Mouse (Mus musculus): ENCODE results near the gene Cacng7.

Gene Cacng7

DNA sequence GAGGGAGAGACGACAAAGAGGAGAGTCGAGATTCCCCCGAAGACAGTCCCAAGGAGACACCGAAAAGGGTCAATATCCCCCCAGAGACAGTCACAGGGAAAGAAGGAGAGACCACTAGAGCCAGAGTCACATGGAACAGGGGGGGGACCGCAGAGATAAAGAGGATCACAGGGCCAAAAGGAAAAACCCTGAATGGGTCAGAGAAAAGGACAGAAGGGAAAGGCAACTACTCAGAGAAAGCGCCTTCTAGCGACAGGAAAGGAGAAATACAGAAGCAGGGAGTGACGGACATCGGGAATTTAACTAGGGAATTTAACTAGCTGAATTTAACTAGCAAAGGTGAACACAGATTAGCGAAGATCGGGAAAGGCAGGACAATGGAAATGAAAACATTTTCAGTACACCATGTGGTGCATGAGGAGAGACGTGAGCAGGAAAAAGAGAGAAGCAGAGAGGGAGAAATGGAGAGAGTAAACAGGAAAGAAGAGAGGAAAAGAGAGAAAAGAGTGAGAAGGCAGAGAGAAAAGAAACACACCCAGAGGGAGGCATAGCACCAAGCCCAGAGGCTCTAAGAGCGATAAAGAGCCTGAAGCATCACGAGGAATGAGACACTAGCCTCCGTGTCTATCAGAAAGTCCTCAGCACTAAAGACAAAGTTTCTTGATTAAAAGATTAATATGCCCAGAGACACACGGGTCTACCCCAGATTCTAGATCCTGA, 30.0 kb upstream of the Cacng7 start:
- DNase-seq (ENCODE audit: extremely low spot score, low spot score): peak; percentile 30

- peak; percentile 61 for DNase-seq (ENCODE audit: extremely low spot score, low spot score)
Observed at GRCm38 (mm10) chr7:3303276-3303781, 29.4 kb upstream of the Cacng7 start.

- no peak for DNase-seq (ENCODE audit: extremely low spot score, low spot score)
Observed at GRCm38 (mm10) chr7:3303789-3304188, 29.0 kb upstream of the Cacng7 start.

DNA sequence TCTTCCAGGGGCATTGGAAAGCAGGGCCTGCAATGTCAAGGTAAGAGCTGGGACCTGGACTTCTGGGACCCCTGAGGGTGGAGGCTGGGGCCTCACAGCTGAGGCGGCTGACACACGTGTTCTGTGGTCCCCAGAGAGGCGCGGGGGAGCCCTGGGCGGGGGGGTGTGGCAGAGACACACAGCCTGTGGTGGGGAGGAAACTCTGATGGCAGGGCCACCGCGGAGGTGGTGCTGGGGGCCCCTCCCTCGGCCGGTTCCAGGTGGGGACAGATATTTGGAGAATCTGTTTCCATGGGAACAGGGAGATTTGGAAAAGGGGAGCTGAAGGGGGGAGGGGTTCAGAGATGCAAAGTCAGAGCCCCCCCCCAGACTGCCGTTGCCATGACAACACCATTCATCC, 28.5 kb upstream of the Cacng7 start:
- no peak for DNase-seq (ENCODE audit: extremely low spot score, low spot score)

- DNase-seq (ENCODE audit: extremely low spot score, low spot score): no peak
Observed at GRCm38 (mm10) chr7:3306400-3306799, 26.4 kb upstream of the Cacng7 start.

- no peak for DNase-seq (ENCODE audit: extremely low spot score, low spot score)
Observed at GRCm38 (mm10) chr7:3308646-3309045, 24.1 kb upstream of the Cacng7 start.

DNA sequence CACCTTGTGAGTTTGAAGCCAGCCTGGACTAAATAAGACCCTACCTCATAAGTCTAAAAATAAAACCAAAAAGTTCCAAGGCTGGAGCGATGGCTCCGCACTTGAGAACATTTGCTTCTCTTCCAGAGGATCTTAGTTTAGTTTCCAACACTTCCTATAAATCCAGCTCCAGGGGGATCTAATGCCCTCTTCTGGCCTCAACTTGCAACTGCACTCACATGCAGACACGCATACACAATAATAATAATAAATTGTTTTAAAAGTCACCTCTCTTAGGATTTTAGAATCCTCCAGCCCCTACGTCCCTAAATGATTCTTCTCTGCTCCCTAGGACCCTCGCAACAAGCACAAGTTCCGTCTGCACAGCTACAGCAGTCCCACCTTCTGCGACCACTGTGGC, 22.5 kb upstream of the Cacng7 start:
- DNase-seq (ENCODE audit: extremely low spot score, low spot score): no peak

DNA sequence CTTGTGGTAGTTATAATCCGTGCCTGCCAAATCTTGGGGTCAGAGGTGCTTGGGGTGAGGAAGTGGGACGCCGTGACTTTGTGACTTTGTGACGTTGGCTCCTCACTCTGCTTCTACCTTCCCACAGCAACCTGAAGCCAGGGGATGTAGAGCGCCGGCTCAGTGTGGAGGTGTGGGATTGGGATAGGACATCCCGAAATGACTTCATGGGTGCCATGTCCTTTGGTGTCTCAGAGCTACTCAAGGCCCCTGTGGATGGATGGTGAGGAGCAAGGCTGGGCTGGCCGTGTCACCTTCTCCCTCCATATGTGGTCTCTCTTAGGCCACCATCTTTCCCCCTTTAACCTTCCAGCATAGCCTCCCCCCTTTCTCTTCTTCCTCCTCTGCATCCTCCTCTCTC, 19.2 kb upstream of the Cacng7 start:
- DNase-seq (ENCODE audit: extremely low spot score, low spot score): no peak

GRCm38 (mm10) chr7:3314121-3314520, 18.6 kb upstream of the Cacng7 start:
- no peak for DNase-seq (ENCODE audit: extremely low spot score, low spot score)

DNA sequence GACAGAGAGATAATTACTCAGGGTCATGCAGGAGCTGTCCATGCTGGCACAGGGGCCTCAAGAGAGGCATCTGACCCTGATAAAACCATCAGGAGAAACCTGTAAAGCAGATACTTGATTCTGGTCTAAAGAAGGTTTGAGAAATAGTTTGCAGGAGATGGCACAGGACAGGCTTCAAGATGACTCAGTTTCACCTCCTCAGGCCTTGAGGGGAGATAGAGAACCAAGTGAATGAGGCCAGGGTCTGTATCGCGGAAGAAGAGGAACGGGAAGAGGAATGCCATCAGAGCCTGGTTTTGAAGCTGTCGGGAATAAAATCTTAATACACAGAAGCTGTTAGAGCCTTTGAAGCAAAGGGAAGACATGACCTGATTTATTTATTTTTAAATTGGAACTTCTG, 15.1 kb upstream of the Cacng7 start:
- no peak for DNase-seq (ENCODE audit: extremely low spot score, low spot score)

DNA sequence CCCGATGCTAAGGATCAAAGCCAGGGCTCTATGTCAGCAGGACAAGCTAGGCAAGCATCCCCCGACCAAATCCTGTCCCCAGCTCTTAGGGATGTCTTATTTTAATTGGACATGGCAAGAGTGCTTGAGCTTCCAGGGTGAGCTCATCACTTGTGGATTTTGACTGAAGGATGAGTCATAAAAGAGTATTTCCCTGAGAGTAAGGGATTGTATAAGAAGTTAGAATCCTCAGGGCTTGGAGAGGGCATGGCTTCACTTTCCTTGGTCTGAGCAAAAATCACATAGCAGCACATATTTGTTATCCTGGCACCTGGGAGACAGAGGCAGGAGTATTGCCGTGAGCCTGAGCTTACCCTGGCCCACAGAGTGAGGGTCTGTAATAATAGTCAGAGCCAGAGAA, 11.9 kb upstream of the Cacng7 start:
- no peak for DNase-seq (ENCODE audit: extremely low spot score, low spot score)

DNA sequence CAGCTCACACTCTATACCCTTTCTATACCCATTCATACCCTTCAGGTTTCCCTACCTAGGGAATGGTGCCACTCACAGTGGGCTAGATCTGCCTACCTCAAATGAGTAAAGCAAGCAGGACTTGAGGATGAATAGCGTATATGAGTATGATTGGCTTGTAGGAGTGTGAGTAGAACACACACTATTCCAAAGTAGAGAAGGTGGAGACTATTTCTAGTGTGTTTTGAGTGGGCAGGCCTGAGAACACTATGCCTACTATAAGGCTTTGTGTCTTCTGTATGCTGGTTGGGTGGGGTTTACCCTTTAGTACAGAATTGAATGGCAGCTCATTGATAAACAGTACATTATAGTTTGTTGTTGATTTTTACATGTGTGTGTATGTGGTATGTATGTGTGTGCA, 8.9 kb upstream of the Cacng7 start:
- DNase-seq (ENCODE audit: extremely low spot score, low spot score): no peak

GRCm38 (mm10) chr7:3327961-3328360, 4.8 kb upstream of the Cacng7 start:
- no peak for DNase-seq (ENCODE audit: extremely low spot score, low spot score)

GRCm38 (mm10) chr7:3329776-3330546, 2.8 kb upstream of the Cacng7 start:
- peak; percentile 81 for DNase-seq (ENCODE audit: extremely low spot score, low spot score)

GRCm38 (mm10) chr7:3331171-3331570, 1.6 kb upstream of the Cacng7 start:
- DNase-seq (ENCODE audit: extremely low spot score, low spot score): no peak

DNA sequence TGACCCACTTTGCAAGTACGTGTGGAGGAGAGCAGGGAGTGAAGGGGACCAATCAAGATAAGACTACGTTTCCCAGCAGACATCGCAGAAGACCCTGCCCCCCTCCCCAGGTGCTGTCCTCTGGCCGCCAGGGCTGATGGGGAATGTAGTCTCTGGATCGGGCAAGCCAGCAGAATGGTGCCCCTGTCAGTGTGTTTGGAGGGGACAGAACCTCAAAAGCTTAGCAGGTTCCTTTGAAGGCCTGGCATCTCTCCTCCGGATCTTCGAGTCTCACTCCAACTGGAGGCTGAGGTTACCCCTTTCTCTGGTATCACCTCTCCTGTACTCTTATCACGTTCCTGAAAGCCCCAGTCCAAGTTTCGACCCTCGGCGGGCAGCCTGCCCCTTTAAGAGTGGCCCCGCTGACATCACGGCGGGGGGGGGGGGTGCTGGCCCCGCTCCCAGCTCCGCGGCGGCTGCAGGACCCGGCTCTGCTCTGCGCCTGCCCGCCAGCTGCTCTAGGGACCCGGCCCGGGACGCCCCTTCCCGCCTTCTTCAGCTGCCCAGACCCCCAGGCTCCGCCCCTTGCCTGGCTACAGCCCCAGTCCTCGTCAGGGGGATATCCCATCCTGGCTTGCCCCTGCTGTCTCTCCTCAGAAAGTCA, 1.1 kb upstream of the Cacng7 start:
- peak; percentile 85 for DNase-seq (ENCODE audit: extremely low spot score, low spot score)

DNA sequence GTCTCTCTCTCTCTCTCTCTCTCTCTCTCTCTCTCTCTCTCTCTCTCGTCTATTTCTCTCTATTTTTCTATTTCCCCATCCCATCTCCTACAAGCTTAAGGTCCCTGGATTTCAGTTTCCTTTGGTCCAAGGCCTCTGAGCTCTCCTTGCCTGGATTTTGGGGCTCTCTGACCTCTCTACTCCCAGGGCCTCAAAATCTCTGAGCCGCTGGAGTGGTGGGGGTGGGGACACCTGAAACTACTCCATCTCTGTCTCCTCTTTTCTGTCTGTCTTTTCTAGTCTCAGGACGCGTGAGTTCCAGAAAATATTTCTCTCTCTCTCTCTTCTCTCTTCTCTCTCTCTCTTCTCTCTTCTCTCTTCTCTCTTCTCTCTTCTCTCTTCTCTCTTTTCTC, 535 bp upstream of the Cacng7 start:
- no peak for DNase-seq (ENCODE audit: extremely low spot score, low spot score)

DNA sequence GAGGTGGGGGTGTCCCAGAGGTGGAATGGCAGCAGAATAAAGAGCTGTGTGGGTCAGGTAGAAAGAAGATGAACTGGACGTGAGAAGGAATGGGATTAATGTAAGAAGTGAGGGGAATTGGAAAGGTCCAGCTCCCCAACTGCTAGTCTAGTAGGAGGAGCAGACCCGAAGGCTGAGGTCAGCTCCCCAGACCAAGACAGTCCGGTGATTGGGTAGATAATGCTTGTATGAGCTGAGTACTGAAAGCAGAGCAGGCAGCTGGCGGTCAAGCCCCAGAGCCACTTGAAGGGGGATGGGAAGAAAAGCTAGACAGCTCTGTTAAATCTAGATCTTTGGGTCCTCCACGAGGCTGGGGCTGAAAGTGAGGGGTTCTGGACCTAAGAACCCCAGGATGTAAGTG, 787 bp downstream of the Cacng7 start:
- no peak for DNase-seq (ENCODE audit: extremely low spot score, low spot score)

DNA sequence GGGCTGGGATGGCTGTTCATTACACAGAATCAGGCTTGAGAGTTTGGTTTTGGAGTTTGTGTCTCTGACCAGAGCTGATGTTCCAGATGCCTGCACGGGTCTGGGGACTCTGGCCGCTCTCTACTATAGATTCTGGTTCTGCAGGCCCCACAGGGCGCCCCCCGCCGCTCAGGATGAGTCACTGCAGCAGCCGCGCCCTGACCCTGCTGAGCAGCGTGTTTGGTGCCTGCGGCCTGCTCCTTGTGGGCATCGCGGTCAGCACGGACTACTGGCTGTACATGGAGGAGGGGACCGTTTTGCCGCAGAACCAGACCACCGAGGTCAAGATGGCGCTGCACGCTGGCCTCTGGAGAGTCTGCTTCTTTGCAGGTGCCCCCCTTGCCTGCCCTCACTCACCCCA, 3.7 kb downstream of the Cacng7 start:
- no peak for DNase-seq (ENCODE audit: extremely low spot score, low spot score)

- DNase-seq (ENCODE audit: extremely low spot score, low spot score): no peak
Observed at GRCm38 (mm10) chr7:3338286-3338935, 5.7 kb downstream of the Cacng7 start.

- DNase-seq (ENCODE audit: extremely low spot score, low spot score): no peak
Observed at GRCm38 (mm10) chr7:3339010-3339409, 6.3 kb downstream of the Cacng7 start.

DNA sequence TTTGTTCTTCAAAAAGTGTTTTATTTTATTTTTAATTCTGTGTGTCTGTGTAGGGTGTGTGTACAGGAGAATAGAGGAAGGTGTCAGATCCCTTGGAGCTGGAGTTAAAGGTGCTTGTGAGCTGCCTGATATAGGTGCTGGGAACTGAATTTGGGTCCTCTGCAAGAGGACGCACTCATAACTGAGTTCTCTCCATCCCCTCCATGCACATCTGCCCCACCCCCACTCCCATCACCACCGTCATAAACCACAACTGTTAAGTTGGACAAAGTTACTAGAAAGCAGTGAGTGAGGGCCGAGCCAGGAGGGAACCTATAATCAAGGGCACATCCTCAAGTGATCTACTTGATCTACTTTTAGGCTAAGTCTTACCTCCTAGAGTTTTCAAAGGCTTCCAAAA, 11.1 kb downstream of the Cacng7 start:
- DNase-seq (ENCODE audit: extremely low spot score, low spot score): no peak

Measured in neural tube, embryonic 10.5 days (tissue).